Mouse (Mus musculus) neural tube, embryonic 14.5 days (tissue): Measurements from ENCODE around the gene Sat2. TPM values are rescaled to one million over a fixed set of nuclear protein-coding genes. Genes with fewer than 3 reads are reported as not detected.

ENCODE experiments used
- ATAC-seq: fragments of 200-750 bp; cut with Nextera tagmentation; 2 replicates; pipeline ENCODE4 v1.8.0; 2017; ENCODE audit warnings: low read depth, mild to moderate bottlenecking, moderate TSS enrichment, moderate library complexity
- H3K27ac ChIP-seq: fragments of 300-500 bp; sonication (generic); 2 replicates; pipeline ENCODE4 v1.5.1; 2014; ENCODE audit warnings: low read depth, mild to moderate bottlenecking, control low read depth, low read length, moderate library complexity, mixed read lengths
- H3K27me3 ChIP-seq: fragments of 300-500 bp; sonication (generic); 2 replicates; pipeline ENCODE4 v1.6.1; 2014; ENCODE audit warnings: low read length; ENCODE audit not compliant: control insufficient read depth, insufficient read depth
- H3K36me3 ChIP-seq: fragments of 300-500 bp; sonication (generic); 2 replicates; pipeline ENCODE4 v1.6.1; 2014; ENCODE audit warnings: low read length, mixed read lengths; ENCODE audit not compliant: control insufficient read depth, insufficient read depth
- H3K4me1 ChIP-seq: fragments of 300-500 bp; sonication (generic); 2 replicates; pipeline ENCODE4 v1.6.1; 2014; ENCODE audit warnings: low read length; ENCODE audit not compliant: control insufficient read depth, insufficient read depth
- H3K4me2 ChIP-seq: fragments of 300-500 bp; sonication (generic); 2 replicates; pipeline ENCODE4 v1.6.1; 2014; ENCODE audit warnings: mild to moderate bottlenecking, low read depth, low read length, control low read depth
- H3K4me3 ChIP-seq: fragments of 300-500 bp; sonication (generic); 2 replicates; pipeline ENCODE4 v1.5.1; 2014; ENCODE audit warnings: low read depth, low read length, control low read depth, mixed read lengths
- H3K9ac ChIP-seq: fragments of 300-500 bp; sonication (generic); replicated peaks from 2 replicates; pipeline ENCODE4 v1.6.1; 2014; ENCODE audit warnings: low read depth, mild to moderate bottlenecking, control low read depth, low read length, mixed read lengths
- H3K9me3 ChIP-seq: fragments of 300-500 bp; sonication (generic); 2 replicates; pipeline ENCODE4 v1.6.1; 2016; ENCODE audit warnings: low read length; ENCODE audit not compliant: control insufficient read depth
- WGBS: fragments of 180-500 bp; shearing (Covaris S2); extraction: QIAGEN DNeasy Blood & Tissue Kit; methylation state at CpG from one replicate; pipeline ENCODE4 v1.1.7; 2014; 5-methylcytosine and 5-hydroxymethylcytosine counted together
- polyA plus RNA-seq: library from polyadenylated mRNA; unstranded; fragments of >200 nt; fragmentation: Nextera tagmentation; extraction: Ambion mirVana; gene quantifications from 2 replicates; pipeline ENCODE4 v1.2.1, GENCODE M21; 2014

Sat2 gene
- 23.8 and 25.1 TPM in 2 replicates for polyA plus RNA-seq

GRCm38 (mm10) chr11:69621571-69622268 is at the start of gene Sat2:
Sat2 (plus strand) TSS chr11:69622024.
- H3K4me3 ChIP-seq, result peak within 1 kb of the TSS; percentile 50
- H3K9me3 ChIP-seq, result no peaks in the 10 kb centered on the region
- under 1% methylated on average over 20 of the region's 20 CpGs for WGBS
- no peaks in the 10 kb centered on the region for H3K27me3 ChIP-seq
- peaks cover 8% of the 10 kb centered on the region for H3K4me1 ChIP-seq
- peak within 1 kb of the TSS; percentile 77 for H3K27ac ChIP-seq
- H3K9ac ChIP-seq, result peak within 1 kb of the TSS; percentile 78
- peak; percentile 84 for ATAC-seq
- peak within 1 kb of the TSS; percentile 89 for H3K4me2 ChIP-seq
- no peaks in the 10 kb centered on the region for H3K36me3 ChIP-seq

- Histone ChIP-seq H3K36me3 (0 out of 2 replicates have a peak, but pooled peaks cover 6% of the 10 kb centered on the region), H3K9ac (no peak overlapping the region), H3K27ac (no peak overlapping the region), H3K9me3 (no peaks in the 10 kb centered on the region), H3K27me3 (no peaks in the 10 kb centered on the region), H3K4me2 (no peak overlapping the region), H3K4me1 (peaks cover 23% of the 10 kb centered on the region), H3K4me3 (no peak overlapping the region)
- ATAC-seq, result no peak
- WGBS, result 72% methylated on average over 3 of the region's 3 CpGs
Observed at GRCm38 (mm10) chr11:69575220-69575619, 46.6 kb upstream of the Sat2 start.

- Histone ChIP-seq H3K4me1 (peaks cover 23% of the 10 kb centered on the region), H3K27me3 (no peaks in the 10 kb centered on the region), H3K27ac (no peak overlapping the region), H3K9me3 (no peaks in the 10 kb centered on the region), H3K9ac (no peak overlapping the region), H3K4me2 (no peak overlapping the region), H3K36me3 (0 out of 2 replicates have a peak, but pooled peaks cover 6% of the 10 kb centered on the region), H3K4me3 (no peak overlapping the region)
- WGBS, result 84% methylated on average over 5 of the region's 5 CpGs
- no peak for ATAC-seq
Observed at GRCm38 (mm10) chr11:69576307-69576706, 45.5 kb upstream of the Sat2 start.

GRCm38 (mm10) chr11:69578301-69578700 is 43.5 kb upstream of the Sat2 start:
- Histone ChIP-seq H3K36me3 (0 out of 2 replicates have a peak, but pooled peaks cover 6% of the 10 kb centered on the region), H3K9me3 (no peaks in the 10 kb centered on the region), H3K4me2 (peak overlapping the region; percentile 88), H3K27ac (no peak overlapping the region), H3K4me3 (peak overlapping the region; percentile 73), H3K4me1 (peaks cover 32% of the 10 kb centered on the region), H3K9ac (peak overlapping the region; percentile 74), H3K27me3 (no peaks in the 10 kb centered on the region)
- ATAC-seq, result no peak
- WGBS, result 16% methylated on average over 15 of the region's 15 CpGs

- Histone ChIP-seq H3K4me1 (peaks cover 32% of the 10 kb centered on the region), H3K9ac (peak overlapping the region; percentile 74), H3K4me2 (peak overlapping the region; percentile 88), H3K9me3 (no peaks in the 10 kb centered on the region), H3K27me3 (no peaks in the 10 kb centered on the region), H3K4me3 (peak overlapping the region; percentile 73), H3K27ac (peak overlapping the region; percentile 91), H3K36me3 (0 out of 2 replicates have a peak, but pooled peaks cover 5% of the 10 kb centered on the region)
- WGBS, result 2% methylated on average over 39 of the region's 39 CpGs
- ATAC-seq, result peak; percentile 93
Observed at GRCm38 (mm10) chr11:69579128-69580017, 42.5 kb upstream of the Sat2 start.

- H3K9me3 ChIP-seq, result no peaks in the 10 kb centered on the region
- H3K9ac ChIP-seq, result peak within 1 kb of the TSS; percentile 74
- H3K27ac ChIP-seq, result peak within 1 kb of the TSS; percentile 91
- peak; percentile 62 for ATAC-seq
- under 1% methylated on average over 13 of the region's 13 CpGs for WGBS
- no peaks in the 10 kb centered on the region for H3K27me3 ChIP-seq
- no peaks in the 10 kb centered on the region for H3K36me3 ChIP-seq
- H3K4me2 ChIP-seq, result peak within 1 kb of the TSS; percentile 88
- peaks cover 32% of the 10 kb centered on the region for H3K4me1 ChIP-seq
- peak within 1 kb of the TSS; percentile 73 for H3K4me3 ChIP-seq
Observed at GRCm38 (mm10) chr11:69580091-69580514, 41.7 kb upstream of the Sat2 start, which contains the start of the genes Wrap53 and Trp53. Wrap53 (minus strand) TSS chr11:69580255. Trp53 (plus strand) TSS chr11:69580359.

- peak overlapping the region; percentile 91 for H3K27ac ChIP-seq
- H3K9me3 ChIP-seq, result no peaks in the 10 kb centered on the region
- no peaks in the 10 kb centered on the region for H3K36me3 ChIP-seq
- H3K4me1 ChIP-seq, result peaks cover 32% of the 10 kb centered on the region
- no peaks in the 10 kb centered on the region for H3K27me3 ChIP-seq
- peak overlapping the region; percentile 54 for H3K4me2 ChIP-seq
- WGBS, result under 1% methylated on average over 25 of the region's 25 CpGs
- peak overlapping the region; percentile 73 for H3K4me3 ChIP-seq
- H3K9ac ChIP-seq, result peak overlapping the region; percentile 69
- peak; percentile 6; the same call in 1 of the 2 replicates for ATAC-seq
Observed at GRCm38 (mm10) chr11:69580572-69581146, 41.2 kb upstream of the Sat2 start.

- H3K27ac ChIP-seq, result peak overlapping the region; percentile 91
- no peaks in the 10 kb centered on the region for H3K36me3 ChIP-seq
- peak overlapping the region; percentile 69 for H3K9ac ChIP-seq
- peaks cover 28% of the 10 kb centered on the region for H3K4me1 ChIP-seq
- H3K4me2 ChIP-seq, result peak overlapping the region; percentile 54
- ATAC-seq, result peak; percentile 75
- peak overlapping the region; percentile 73 for H3K4me3 ChIP-seq
- no peaks in the 10 kb centered on the region for H3K27me3 ChIP-seq
- no peaks in the 10 kb centered on the region for H3K9me3 ChIP-seq
- WGBS, result under 1% methylated on average over 36 of the region's 36 CpGs
Observed at GRCm38 (mm10) chr11:69581147-69581688, 40.6 kb upstream of the Sat2 start.
